Mouse (Mus musculus) CH12.LX (cell line): ENCODE data around the gene Recql. TPM values are rescaled to one million over a fixed set of nuclear protein-coding genes. Genes with fewer than 3 reads are reported as not detected.

Experiments
- DNase-seq: peaks from one replicate; pipeline ENCODE4 v3.0.0-alpha.2; 2013; ENCODE audit errors: extremely low read depth
- H3K27ac ChIP-seq: 2 replicates; pipeline ENCODE4 v1.5.1; 2012; ENCODE audit warnings: low read depth, mild to moderate bottlenecking, control low read depth, moderate library complexity; ENCODE audit not compliant: insufficient read depth
- H3K27me3 ChIP-seq: replicated peaks from 2 replicates; pipeline ENCODE3; 2012; ENCODE audit warnings: inconsistent platforms
- H3K36me3 ChIP-seq, 2 experiments: replicated peaks in 1 of 2; 2 replicates each; pipeline versions ENCODE3 to v1.6.1; 2012; ENCODE audit warnings: inconsistent platforms in 1 of 2, low read length in 1 of 2, mild to moderate bottlenecking in 1 of 2, mixed read lengths in 1 of 2, moderate library complexity in 1 of 2; ENCODE audit not compliant: control insufficient read depth in 1 of 2, insufficient read depth in 1 of 2
- H3K4me1 ChIP-seq, 2 experiments: 2 replicates each; pipeline ENCODE4 v1.6.1; 2012; ENCODE audit warnings: inconsistent platforms in 1 of 2, moderate library complexity in 1 of 2; ENCODE audit not compliant: insufficient read depth in 2 of 2, control insufficient read depth in 1 of 2
- H3K4me2 ChIP-seq: 2 replicates; pipeline ENCODE4 v1.6.1; 2012; ENCODE audit warnings: low read depth, mild to moderate bottlenecking, control low read depth; ENCODE audit not compliant: poor library complexity, insufficient read depth, severe bottlenecking
- H3K4me3 ChIP-seq, 3 experiments: fragments of 150-350 bp in 1 of 3; sonication (generic) in 1 of 3; replicated peaks in 1 of 3; 2 replicates each; pipeline versions ENCODE3 to v1.5.1; 2011 to 2012; ENCODE audit warnings: low read depth in 2 of 3, low read length in 2 of 3, mild to moderate bottlenecking in 2 of 3, moderate library complexity in 2 of 3, control low read depth in 1 of 3, improper control_type of control experiment in 1 of 3, inconsistent platforms in 1 of 3, mixed read lengths in 1 of 3; ENCODE audit not compliant: poor library complexity in 1 of 3
- H3K79me2 ChIP-seq: replicated peaks from 2 replicates; pipeline ENCODE4 v1.6.1; 2012; ENCODE audit warnings: mild to moderate bottlenecking, moderate library complexity; ENCODE audit not compliant: control insufficient read depth, poor library complexity, insufficient read depth, severe bottlenecking; ENCODE audit errors: extremely low read depth
- H3K9ac ChIP-seq: 2 replicates; pipeline ENCODE4 v1.6.1; 2012; ENCODE audit warnings: low read depth, mild to moderate bottlenecking, control low read depth, moderate library complexity; ENCODE audit not compliant: insufficient read depth
- H3K9me3 ChIP-seq: replicated peaks from 2 replicates; pipeline ENCODE3; 2012; ENCODE audit warnings: low read length, inconsistent platforms, mixed read lengths
- BHLHE40 ChIP-seq: IDR thresholded peaks from 2 replicates; pipeline ENCODE4 v1.6.1; 2011; ENCODE audit warnings: mild to moderate bottlenecking, low read depth, low read length, improper control_type of control experiment
- CHD1 ChIP-seq: IDR thresholded peaks from 2 replicates; pipeline ENCODE4 v1.6.1; 2012; ENCODE audit warnings: low read depth, low read length, improper control_type of control experiment, inconsistent platforms
- CTCF ChIP-seq, 2 experiments: IDR thresholded peaks in 1 of 2; conservative IDR thresholded peaks in 1 of 2; 2 replicates each; pipeline ENCODE4 v1.5.1; 2011 to 2012; ENCODE audit warnings: low read depth in 2 of 2, low read length in 2 of 2, improper control_type of control experiment in 1 of 2, inconsistent platforms in 1 of 2, mild to moderate bottlenecking in 1 of 2, moderate library complexity in 1 of 2
- E2F4 ChIP-seq: IDR thresholded peaks from 2 replicates; pipeline ENCODE4 v1.6.1; 2011; ENCODE audit warnings: low read depth, low read length, improper control_type of control experiment; ENCODE audit not compliant: insufficient replicate concordance
- ETS1 ChIP-seq: conservative IDR thresholded peaks from 2 replicates; pipeline ENCODE4 v1.6.1; 2012; ENCODE audit warnings: low read depth, mild to moderate bottlenecking, inconsistent platforms, low read length, improper control_type of control experiment, moderate library complexity
- HCFC1 ChIP-seq: IDR thresholded peaks from 2 replicates; pipeline ENCODE4 v1.6.1; 2012; ENCODE audit warnings: low read depth, mild to moderate bottlenecking, inconsistent platforms, low read length, improper control_type of control experiment
- IRF4 ChIP-seq: IDR thresholded peaks from 2 replicates; pipeline ENCODE4 v1.6.1; 2014; ENCODE audit warnings: low read depth, mild to moderate bottlenecking, inconsistent platforms, low read length, improper control_type of control experiment
- JUN ChIP-seq: IDR thresholded peaks from 2 replicates; pipeline ENCODE4 v1.6.1; 2011; ENCODE audit warnings: low read depth, mild to moderate bottlenecking, low read length, improper control_type of control experiment, moderate library complexity; ENCODE audit not compliant: insufficient read depth
- KAT2A ChIP-seq: IDR thresholded peaks from 2 replicates; pipeline ENCODE4 v1.6.1; 2012; ENCODE audit warnings: low read length, improper control_type of control experiment, inconsistent platforms; ENCODE audit not compliant: insufficient replicate concordance
- MAZ ChIP-seq: IDR thresholded peaks from 2 replicates; pipeline ENCODE4 v1.6.1; 2012; ENCODE audit warnings: low read depth, mild to moderate bottlenecking, inconsistent platforms, low read length, improper control_type of control experiment, moderate library complexity
- MEF2A ChIP-seq: IDR thresholded peaks from 2 replicates; pipeline ENCODE4 v1.6.1; 2014; ENCODE audit warnings: low read depth, mild to moderate bottlenecking, inconsistent platforms, low read length, improper control_type of control experiment, borderline replicate concordance
- MYC ChIP-seq: IDR thresholded peaks from 2 replicates; pipeline ENCODE4 v1.6.1; 2011; ENCODE audit warnings: low read depth, mild to moderate bottlenecking, improper control_type of control experiment, low read length
- NELFE ChIP-seq: IDR thresholded peaks from 2 replicates; pipeline ENCODE4 v1.6.1; 2011; ENCODE audit warnings: low read depth, low read length, improper control_type of control experiment
- PAX5 ChIP-seq: IDR thresholded peaks from 2 replicates; pipeline ENCODE4 v1.6.1; 2012; ENCODE audit warnings: low read length, inconsistent platforms, mixed read lengths
- RAD21 ChIP-seq: IDR thresholded peaks from 2 replicates; pipeline ENCODE4 v1.6.1; 2011; ENCODE audit warnings: low read depth, mild to moderate bottlenecking, low read length, improper control_type of control experiment, moderate library complexity
- SIN3A ChIP-seq: IDR thresholded peaks from 2 replicates; pipeline ENCODE4 v1.6.1; 2012; ENCODE audit warnings: low read length, improper control_type of control experiment, inconsistent platforms
- SMC3 ChIP-seq: IDR thresholded peaks from 2 replicates; pipeline ENCODE4 v1.6.1; 2011; ENCODE audit warnings: low read depth, low read length, improper control_type of control experiment
- TCF12 ChIP-seq: IDR thresholded peaks from 2 replicates; pipeline ENCODE4 v1.6.1; 2014; ENCODE audit warnings: low read depth, mild to moderate bottlenecking, inconsistent platforms, low read length, improper control_type of control experiment
- UBTF ChIP-seq: IDR thresholded peaks from 2 replicates; pipeline ENCODE4 v1.6.1; 2012; ENCODE audit warnings: low read depth, mild to moderate bottlenecking, inconsistent platforms, low read length, improper control_type of control experiment, moderate library complexity
- USF2 ChIP-seq: conservative IDR thresholded peaks from 2 replicates; pipeline ENCODE4 v1.6.1; 2011; ENCODE audit warnings: low read depth, low read length, improper control_type of control experiment
- ZMIZ1 ChIP-seq: IDR thresholded peaks from 2 replicates; pipeline ENCODE4 v1.6.1; 2012; ENCODE audit warnings: low read depth, mild to moderate bottlenecking, inconsistent platforms, low read length, improper control_type of control experiment
- ZNF384 ChIP-seq: IDR thresholded peaks from 2 replicates; pipeline ENCODE4 v1.6.1; 2012; ENCODE audit warnings: low read depth, low read length, improper control_type of control experiment, inconsistent platforms
- dilution Hi-C: fragments of 300-500 bp; cut with MboI; formaldehyde crosslinking; loops from 2 replicates; pipeline ENCODE4 v1.14.3; 2020; ENCODE audit warnings: low sequenced_read_pairs; ENCODE audit not compliant: extremely low pct_unique_long_range_greater_than_20kb, extremely low pct_ligation_motif_present
- in situ Hi-C: fragments of 300-500 bp; cut with MboI; formaldehyde crosslinking; loops from 3 replicates; pipeline ENCODE4 v1.14.3; 2019; ENCODE audit warnings: low sequenced_read_pairs, low pct_ligation_motif_present, low pct_unique_long_range_greater_than_20kb, mixed read lengths
- polyA plus RNA-seq: library from polyadenylated mRNA; unstranded; fragments of >175 nt; gene quantifications from 2 replicates; pipeline ENCODE4 v1.2.1, GENCODE M21; 2012; ENCODE audit warnings: low read depth; ENCODE audit not compliant: insufficient read length
- total RNA-seq, 2 experiments: library from RNA; depleted of rRNA; stranded (reverse); fragments of 300-350 nt in 1 of 2; fragments of >200 nt in 1 of 2; gene quantifications; 2 replicates each; pipeline ENCODE4 v1.2.3; 2012 to 2014

The Recql gene
- total and polyA plus RNA-seq, 3 experiments, result 24.9 to 45.4 (median 44.6) TPM

DNA sequence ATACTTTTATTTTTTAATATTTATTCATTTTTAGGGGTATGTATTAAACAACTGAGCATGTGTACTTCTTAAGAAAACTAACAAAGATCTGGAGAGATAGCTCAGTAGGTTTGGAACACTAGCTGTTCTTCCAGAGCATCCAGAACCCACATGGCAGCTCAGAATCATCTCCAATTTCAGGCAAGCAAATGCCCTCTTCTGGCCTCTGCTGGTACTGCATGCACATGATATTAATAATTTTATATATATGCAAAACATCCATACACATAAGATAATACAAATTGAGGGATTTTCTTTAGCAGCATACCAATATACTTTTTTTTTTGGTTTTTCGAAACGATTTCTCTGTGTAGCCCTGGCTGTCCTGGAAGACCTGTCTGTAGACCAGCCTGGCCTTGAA, 43.3 kb downstream of the Recql start:
- peaks cover 3% of the 10 kb centered on the region for H3K27me3 ChIP-seq
- H3K9me3 ChIP-seq, result no peaks in the 10 kb centered on the region
- no peak overlapping the region for H3K27ac ChIP-seq
- no peak overlapping the region for H3K4me3 ChIP-seq
- H3K79me2 ChIP-seq, result no peaks in the 10 kb centered on the region
- no peak overlapping the region for H3K9ac ChIP-seq
- in situ Hi-C loops, result loop anchor here (25.0 kb wide), 1 partner anchor 169 kb away; the partner anchor contains the start of gene Ldhb
- H3K4me2 ChIP-seq, result no peak overlapping the region
- no peak for TF ChIP-seq PAX5
- no peak for TF ChIP-seq USF2
- peak; percentile 65 for TF ChIP-seq RAD21
- no peak for TF ChIP-seq ETS1
- TF ChIP-seq MYC, result peak; percentile 88
- TF ChIP-seq HCFC1, result no peak
- no peak for TF ChIP-seq JUN
- no peak for TF ChIP-seq IRF4
- TF ChIP-seq SMC3, result peak; percentile 56
- TF ChIP-seq CTCF (conservative IDR thresholded peaks at IDR 0.05 in 1 of 2, IDR thresholded peaks at IDR 0.05 in 1 of 2; ENCODE audit: low read depth in 2 of 2, low read length in 2 of 2), result peak; percentile 67 to 69
- TF ChIP-seq TCF12, result no peak
- no peak for TF ChIP-seq CHD1
- TF ChIP-seq SIN3A, result no peak
- peaks cover under 1 to 11% of the 10 kb centered on the region in 2 experiments for H3K36me3 ChIP-seq
- peak; percentile 64 for DNase-seq
- dilution Hi-C loops, result no loop called here
- H3K4me1 ChIP-seq, result peaks cover 4 to 17% of the 10 kb centered on the region in 2 experiments

DNA sequence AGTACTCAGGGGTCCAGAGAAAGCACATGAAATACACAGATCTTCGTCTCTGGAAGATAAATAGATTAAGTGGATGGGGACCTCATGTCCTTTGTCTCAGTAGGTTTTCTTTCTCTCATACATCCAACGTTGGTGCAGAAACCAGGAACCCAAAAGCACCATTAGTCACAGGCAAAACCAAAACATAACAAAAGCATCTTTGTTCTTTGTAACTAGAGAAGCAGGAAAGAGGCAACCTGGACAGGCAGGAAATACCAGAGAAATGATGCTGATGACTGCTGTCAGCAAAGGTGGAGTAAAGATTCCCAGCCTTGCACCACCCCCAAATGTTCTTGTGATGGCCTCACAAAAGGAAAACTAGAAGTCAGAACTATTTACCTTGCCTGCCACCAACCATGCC, 47.3 kb downstream of the Recql start:
- H3K4me1 ChIP-seq, result peaks cover 0 to 2% of the 10 kb centered on the region in 2 experiments; a peak in 1 of 4 replicates
- no peak overlapping the region for H3K27ac ChIP-seq
- no peak overlapping the region for H3K4me2 ChIP-seq
- dilution Hi-C loops, result no loop called here
- H3K4me3 ChIP-seq, result no peak overlapping the region
- H3K36me3 ChIP-seq, result no peaks in the 10 kb centered on the region
- no peak overlapping the region for H3K9ac ChIP-seq
- TF ChIP-seq NELFE (no peak), MAZ (no peak), BHLHE40 (no peak), UBTF (no peak), TCF12 (no peak), MEF2A (no peak), MYC (no peak), RAD21 (no peak), SMC3 (no peak), ZMIZ1 (no peak), KAT2A (no peak), ZNF384 (no peak), E2F4 (no peak)
- DNase-seq, result no peak
- in situ Hi-C loops, result loop anchor here (25.0 kb wide), 1 partner anchor 173 kb away; the partner anchor contains the start of gene Ldhb
- peaks cover 3% of the 10 kb centered on the region for H3K27me3 ChIP-seq
- H3K79me2 ChIP-seq, result no peaks in the 10 kb centered on the region
- H3K9me3 ChIP-seq, result no peaks in the 10 kb centered on the region
